Mouse (Mus musculus): ENCODE results near the gene Tbc1d16. TPM values are rescaled to one million over a fixed set of nuclear protein-coding genes. Genes with fewer than 3 reads are reported as not detected.
"Not testable (repeated sequence)": the region's sequence is repeated elsewhere in the genome, so short reads cannot be mapped to it uniquely, and the experiment has no call there.

Tbc1d16 gene
- 15.6 and 19.1 TPM in 2 replicates for polyA plus RNA-seq (2015; fragmentation: Nextera tagmentation; extraction: Ambion mirVana)

DNA sequence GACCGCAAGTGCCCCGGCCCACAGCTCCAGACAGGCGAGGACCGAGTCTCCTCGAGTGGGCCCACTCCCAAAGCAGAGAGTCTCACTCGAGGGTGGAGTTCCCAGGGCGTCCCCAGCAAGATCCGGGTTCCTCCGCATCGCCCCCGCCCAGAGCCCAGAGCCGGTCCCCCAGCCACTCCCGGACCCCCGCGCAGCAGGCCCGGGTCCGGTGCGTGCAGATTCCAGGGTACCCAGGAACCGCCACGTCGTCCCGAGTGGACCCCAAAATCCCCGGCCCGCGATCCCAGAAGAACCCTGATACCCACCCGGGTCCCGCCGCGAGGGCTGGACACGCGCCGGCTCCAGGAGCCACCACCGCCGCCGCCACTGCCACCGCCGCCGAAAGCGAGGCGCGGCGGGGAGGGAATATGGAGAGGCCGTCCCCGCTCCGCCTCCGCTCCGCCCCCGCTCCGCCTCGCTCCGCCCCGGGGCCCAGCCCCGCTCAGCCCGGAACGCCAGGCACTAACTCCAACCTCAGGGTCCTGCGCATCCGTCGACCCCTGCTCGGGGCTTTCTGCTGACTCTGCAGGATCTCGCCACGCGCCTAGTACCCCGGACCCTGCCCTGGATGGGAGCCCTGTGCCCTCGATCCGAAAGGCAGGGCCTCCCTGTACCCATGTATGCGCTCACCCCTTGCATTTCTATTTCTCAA, at the start of gene Tbc1d16, which contains the start of gene Ccdc40:
TSS of gene Tbc1d16 (minus strand) at position 409 of the 691 bp plus-strand sequence.
TSS of gene Ccdc40 (plus strand) at position 482 of the 691 bp plus-strand sequence.
- Histone ChIP-seq H3K9ac (ENCODE audit: low read length) (peak within 1 kb of the TSS; percentile 95), H3K4me1 (ENCODE audit: control insufficient read depth, insufficient read depth, low read length) (peaks cover 19% of the 10 kb centered on the region), H3K27me3 (ENCODE audit: control insufficient read depth, insufficient read depth, low read length) (peaks cover 7% of the 10 kb centered on the region; the same call in 1 of the 2 replicates), H3K9me3 (replicated peaks; ENCODE audit: control insufficient read depth, low read length) (no peaks in the 10 kb centered on the region), H3K4me3 (ENCODE audit: low read length) (peak within 1 kb of the TSS; percentile 86), H3K36me3 (ENCODE audit: control insufficient read depth, insufficient read depth) (no peaks in the 10 kb centered on the region), H3K27ac (ENCODE audit: low read length) (peak within 1 kb of the TSS; percentile 70), H3K4me2 (ENCODE audit: low read depth, low read length) (peak within 1 kb of the TSS; percentile 96)
- peak; percentile 92 for ATAC-seq (replicated peaks; ENCODE audit: extremely low read depth, insufficient read depth, low FRiP score)
- WGBS = 1% methylated on average over 62 of the region's 66 CpGs

DNA sequence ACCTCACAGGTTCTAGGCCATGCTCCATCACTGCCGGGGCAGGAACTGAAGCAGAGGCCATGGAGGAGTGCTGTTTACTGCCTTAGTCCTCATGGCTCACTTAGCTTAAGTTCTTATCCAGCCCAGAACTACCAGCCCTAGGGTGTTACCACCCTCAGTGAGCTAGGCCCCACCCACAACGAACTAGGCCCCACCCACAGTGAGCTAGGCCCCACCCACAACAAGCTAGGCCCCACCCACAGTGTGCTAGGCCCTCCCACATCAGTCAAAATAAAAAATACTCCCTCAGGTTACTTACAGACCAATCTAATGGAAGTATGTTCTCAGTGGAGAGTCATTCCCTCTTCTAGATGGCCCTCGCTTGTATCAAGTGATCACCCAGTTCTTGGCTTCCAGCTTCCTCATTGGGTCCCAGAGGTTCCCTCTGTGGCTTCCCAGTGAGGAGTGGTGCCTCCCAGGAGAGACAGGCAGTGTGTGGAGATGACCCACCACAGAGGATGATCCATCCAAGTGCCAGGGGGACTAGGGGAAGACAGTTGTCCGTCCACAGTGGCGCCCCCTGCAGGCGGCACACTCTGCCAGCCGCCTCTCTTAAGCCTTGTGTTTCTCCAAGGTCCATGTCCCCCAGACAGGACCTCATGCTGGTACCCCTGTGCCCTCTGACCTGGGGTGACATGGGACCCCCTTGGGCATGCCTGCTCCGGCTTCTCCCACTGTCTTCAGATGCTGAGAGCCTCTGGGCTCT, 45.1 kb upstream of the Tbc1d16 start:
- no peak for ATAC-seq (replicated peaks; ENCODE audit: extremely low read depth, insufficient read depth, low FRiP score)
- WGBS = 85% methylated on average over 8 of the region's 8 CpGs

DNA sequence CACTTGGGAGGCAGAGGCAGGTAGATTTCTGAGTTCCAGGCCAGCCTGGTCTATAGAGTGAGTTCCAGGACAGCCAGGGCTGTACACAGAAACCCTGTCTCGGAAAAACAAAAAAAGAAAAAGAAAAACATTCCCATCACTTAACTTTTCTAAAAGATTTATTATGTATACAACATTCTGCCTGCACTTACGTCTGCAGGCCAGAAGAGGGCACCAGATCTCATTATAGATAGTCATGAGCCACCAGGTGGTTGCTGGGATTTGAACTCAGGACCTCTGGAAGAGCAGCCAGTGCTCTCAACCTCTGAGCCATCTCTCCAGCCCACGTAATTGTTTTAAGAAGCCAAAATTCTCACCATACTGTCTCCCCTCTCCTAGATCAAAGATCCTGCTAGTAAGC, 44.2 kb upstream of the Tbc1d16 start:
- not testable (repeated sequence) for H3K4me2 ChIP-seq (ENCODE audit: low read depth, low read length); ATAC-seq (replicated peaks; ENCODE audit: extremely low read depth, insufficient read depth, low FRiP score); H3K27me3 ChIP-seq (ENCODE audit: control insufficient read depth, insufficient read depth, low read length); H3K9ac ChIP-seq (ENCODE audit: low read length); H3K27ac ChIP-seq (ENCODE audit: low read length); H3K4me3 ChIP-seq (ENCODE audit: low read length); H3K4me1 ChIP-seq (ENCODE audit: control insufficient read depth, insufficient read depth, low read length); H3K9me3 ChIP-seq (replicated peaks; ENCODE audit: control insufficient read depth, low read length)
- 76% methylated on average over 3 of the region's 3 CpGs for WGBS
- peaks cover 41% of the 10 kb centered on the region for H3K36me3 ChIP-seq (ENCODE audit: control insufficient read depth, insufficient read depth)

More for the DNA sequence above, 45.1 kb upstream of the Tbc1d16 start:
- no peaks in the 10 kb centered on the region for H3K27me3 ChIP-seq (ENCODE audit: control insufficient read depth, insufficient read depth, low read length)
- H3K36me3 ChIP-seq (ENCODE audit: control insufficient read depth, insufficient read depth) = peaks cover 41% of the 10 kb centered on the region
- H3K4me1 ChIP-seq (ENCODE audit: control insufficient read depth, insufficient read depth, low read length) = 0 out of 2 replicates have a peak, but pooled peaks cover 1% of the 10 kb centered on the region
- no peaks in the 10 kb centered on the region for H3K9me3 ChIP-seq (replicated peaks; ENCODE audit: control insufficient read depth, low read length)
- H3K4me3 ChIP-seq (ENCODE audit: low read length) = no peak overlapping the region
- H3K4me2 ChIP-seq (ENCODE audit: low read depth, low read length) = no peak overlapping the region
- H3K9ac ChIP-seq (ENCODE audit: low read length) = no peak overlapping the region
- no peak overlapping the region for H3K27ac ChIP-seq (ENCODE audit: low read length)

DNA sequence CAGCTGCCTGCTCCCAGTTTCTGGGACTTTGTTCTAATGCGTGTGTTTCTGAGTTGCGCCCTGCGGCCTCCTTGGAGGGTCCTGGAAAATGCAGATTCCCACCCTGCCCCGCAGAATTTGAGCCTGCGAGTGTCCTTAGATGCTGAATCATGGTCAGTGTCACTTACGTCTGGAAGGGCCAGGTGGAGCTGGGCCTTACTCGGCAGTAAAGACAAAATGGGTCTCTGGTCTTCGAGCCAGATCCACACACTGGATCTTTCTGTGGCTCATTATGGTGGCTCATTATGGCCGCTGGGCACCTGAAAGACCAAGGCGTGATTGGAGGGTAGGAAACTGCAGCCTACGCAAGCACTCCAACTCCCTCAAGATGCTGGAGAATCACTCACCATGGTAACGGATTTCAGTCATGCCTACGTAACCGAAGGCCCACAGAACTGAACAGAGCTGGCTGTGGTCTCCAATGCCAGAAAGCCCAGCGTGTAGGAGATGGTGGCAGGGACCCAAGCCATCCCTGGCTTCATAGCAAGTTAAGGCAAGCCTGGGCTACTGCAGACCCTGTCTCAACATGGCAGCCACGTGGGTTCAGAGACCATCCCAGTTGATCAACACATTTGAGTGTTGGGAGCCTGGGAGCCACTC, 40.4 kb upstream of the Tbc1d16 start:
- Histone ChIP-seq H3K4me3 (ENCODE audit: low read length) (peak overlapping the region; percentile 65), H3K9ac (ENCODE audit: low read length) (peak overlapping the region; percentile 82), H3K9me3 (replicated peaks; ENCODE audit: control insufficient read depth, low read length) (no peaks in the 10 kb centered on the region), H3K36me3 (ENCODE audit: control insufficient read depth, insufficient read depth) (peaks cover 14% of the 10 kb centered on the region), H3K27me3 (ENCODE audit: control insufficient read depth, insufficient read depth, low read length) (no peaks in the 10 kb centered on the region), H3K4me2 (ENCODE audit: low read depth, low read length) (peak overlapping the region; percentile 87), H3K4me1 (ENCODE audit: control insufficient read depth, insufficient read depth, low read length) (peaks cover 6% of the 10 kb centered on the region; the same call in 1 of the 2 replicates), H3K27ac (ENCODE audit: low read length) (no peak overlapping the region)
- ATAC-seq (replicated peaks; ENCODE audit: extremely low read depth, insufficient read depth, low FRiP score) = no peak
- 84% methylated on average over 16 of the region's 16 CpGs for WGBS

DNA sequence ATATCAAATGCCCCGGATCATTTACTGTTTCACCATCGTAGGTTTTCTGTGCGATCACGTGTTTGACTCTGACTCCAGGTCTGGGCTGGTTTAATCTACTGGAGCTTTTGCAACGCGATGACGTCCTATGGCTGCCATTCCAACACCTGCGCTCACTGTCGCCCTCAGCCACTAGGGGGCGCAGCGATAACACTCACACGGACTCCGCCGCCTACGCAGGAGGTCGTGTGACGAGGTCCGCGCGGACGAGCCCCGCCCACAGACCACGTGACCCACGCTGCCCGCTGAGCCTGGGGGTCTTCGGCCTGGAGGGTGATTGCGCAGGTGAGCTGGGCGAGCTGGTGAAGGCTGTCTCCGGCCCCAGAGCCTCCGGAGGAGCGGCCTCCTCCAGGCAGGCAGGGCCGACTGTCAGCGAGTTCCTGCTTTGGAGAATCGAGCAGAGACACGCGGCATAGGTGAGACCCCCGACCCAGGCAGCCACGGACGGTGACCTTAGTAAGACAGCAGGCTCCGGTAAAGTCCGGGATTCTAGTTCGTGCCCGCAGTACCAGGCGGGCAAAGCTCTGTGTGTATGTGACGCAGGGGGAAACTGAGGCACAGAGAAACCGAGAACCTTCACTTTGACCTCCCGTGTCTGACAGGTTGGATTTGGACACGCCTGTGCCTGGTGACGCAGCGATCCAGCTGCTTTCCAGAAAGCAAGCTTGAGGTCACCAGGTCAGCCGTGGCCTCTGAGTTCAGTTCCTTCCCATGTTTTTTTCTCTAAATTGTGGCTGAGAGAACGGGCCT, 39.7 kb upstream of the Tbc1d16 start, which contains the start of gene Gaa:
TSS of gene Gaa (plus strand) at position 120 of the 789 bp plus-strand sequence.
- peak within 1 kb of the TSS; percentile 11; the same call in 1 of the 2 replicates for H3K27ac ChIP-seq (ENCODE audit: low read length)
- 3% methylated on average over 52 of the region's 52 CpGs for WGBS
- peak; percentile 83 for ATAC-seq (replicated peaks; ENCODE audit: extremely low read depth, insufficient read depth, low FRiP score)

DNA sequence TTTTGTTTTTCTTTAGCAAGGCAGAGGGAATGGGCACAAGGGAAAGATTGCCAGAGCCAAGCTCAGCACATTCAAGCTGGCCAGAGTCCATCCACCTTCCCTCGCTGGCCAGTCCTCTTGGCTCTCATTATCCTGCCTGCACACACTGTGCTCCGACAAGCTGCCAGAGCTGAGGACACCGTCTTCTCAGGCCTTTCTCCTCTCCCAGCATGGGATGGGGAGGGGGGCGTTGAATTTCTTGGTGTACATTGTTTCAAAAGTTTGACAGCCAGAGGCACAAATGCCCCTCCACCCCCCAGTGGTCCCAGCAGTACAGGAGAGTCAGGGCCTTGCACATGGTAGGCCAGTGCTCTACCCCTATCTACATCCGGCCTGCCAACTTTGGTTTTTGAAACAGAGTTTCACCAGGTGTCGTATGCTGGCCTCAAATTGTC, 39.0 kb upstream of the Tbc1d16 start:
- H3K9ac ChIP-seq (ENCODE audit: low read length) = no peak overlapping the region; the same call in 1 of the 2 replicates

More for the DNA sequence above, 39.7 kb upstream of the Tbc1d16 start, which contains the start of gene Gaa:
- H3K9me3 ChIP-seq (replicated peaks; ENCODE audit: control insufficient read depth, low read length) = no peaks in the 10 kb centered on the region
- H3K4me2 ChIP-seq (ENCODE audit: low read depth, low read length) = peak within 1 kb of the TSS; percentile 87
- peak within 1 kb of the TSS; percentile 65 for H3K4me3 ChIP-seq (ENCODE audit: low read length)
- H3K4me1 ChIP-seq (ENCODE audit: control insufficient read depth, insufficient read depth, low read length) = peaks cover 6% of the 10 kb centered on the region; the same call in 1 of the 2 replicates
- no peaks in the 10 kb centered on the region for H3K27me3 ChIP-seq (ENCODE audit: control insufficient read depth, insufficient read depth, low read length)
- H3K9ac ChIP-seq (ENCODE audit: low read length) = peak within 1 kb of the TSS; percentile 82
- H3K36me3 ChIP-seq (ENCODE audit: control insufficient read depth, insufficient read depth) = peaks cover 7% of the 10 kb centered on the region

DNA sequence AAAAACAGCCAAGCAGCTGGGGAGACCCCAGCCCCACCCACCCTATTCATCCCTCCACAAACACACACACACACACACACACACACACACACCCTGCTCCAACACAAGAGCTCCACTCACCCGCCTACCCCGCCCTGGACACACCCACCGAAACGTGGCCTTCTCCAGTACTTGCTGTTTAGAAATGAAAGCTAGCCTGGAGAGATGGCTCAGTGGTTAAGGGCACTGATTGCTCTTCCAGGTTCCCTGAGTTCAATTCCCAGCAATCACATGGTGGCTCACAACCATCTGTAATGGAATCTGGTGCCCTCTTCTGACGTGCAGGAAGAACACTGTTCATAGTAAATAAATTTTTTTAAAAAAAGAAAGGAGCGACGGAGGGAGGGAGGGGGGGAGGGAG, 37.5 kb upstream of the Tbc1d16 start:
- ATAC-seq (replicated peaks; ENCODE audit: extremely low read depth, insufficient read depth, low FRiP score) = no peak
- WGBS = 80% methylated on average over 7 of the region's 7 CpGs
- Histone ChIP-seq H3K9me3 (replicated peaks; ENCODE audit: control insufficient read depth, low read length) (no peaks in the 10 kb centered on the region), H3K4me1 (ENCODE audit: control insufficient read depth, insufficient read depth, low read length) (peaks cover 6% of the 10 kb centered on the region; the same call in 1 of the 2 replicates), H3K4me2 (ENCODE audit: low read depth, low read length) (no peak overlapping the region), H3K27me3 (ENCODE audit: control insufficient read depth, insufficient read depth, low read length) (no peaks in the 10 kb centered on the region), H3K4me3 (ENCODE audit: low read length) (no peak overlapping the region), H3K27ac (ENCODE audit: low read length) (no peak overlapping the region), H3K36me3 (ENCODE audit: control insufficient read depth, insufficient read depth) (0 out of 2 replicates have a peak, but pooled peaks cover 3% of the 10 kb centered on the region), H3K9ac (ENCODE audit: low read length) (no peak overlapping the region)

More for the DNA sequence above, 39.0 kb upstream of the Tbc1d16 start:
- ATAC-seq (replicated peaks; ENCODE audit: extremely low read depth, insufficient read depth, low FRiP score) = no peak
- Histone ChIP-seq H3K9me3 (replicated peaks; ENCODE audit: control insufficient read depth, low read length) (no peaks in the 10 kb centered on the region), H3K4me1 (ENCODE audit: control insufficient read depth, insufficient read depth, low read length) (peaks cover 6% of the 10 kb centered on the region; the same call in 1 of the 2 replicates), H3K4me2 (ENCODE audit: low read depth, low read length) (peak overlapping the region; percentile 87), H3K27me3 (ENCODE audit: control insufficient read depth, insufficient read depth, low read length) (no peaks in the 10 kb centered on the region), H3K27ac (ENCODE audit: low read length) (no peak overlapping the region), H3K4me3 (ENCODE audit: low read length) (peak overlapping the region; percentile 65; the same call in 1 of the 2 replicates), H3K36me3 (ENCODE audit: control insufficient read depth, insufficient read depth) (0 out of 2 replicates have a peak, but pooled peaks cover 4% of the 10 kb centered on the region)
- WGBS = 45% methylated on average over 6 of the region's 6 CpGs

DNA sequence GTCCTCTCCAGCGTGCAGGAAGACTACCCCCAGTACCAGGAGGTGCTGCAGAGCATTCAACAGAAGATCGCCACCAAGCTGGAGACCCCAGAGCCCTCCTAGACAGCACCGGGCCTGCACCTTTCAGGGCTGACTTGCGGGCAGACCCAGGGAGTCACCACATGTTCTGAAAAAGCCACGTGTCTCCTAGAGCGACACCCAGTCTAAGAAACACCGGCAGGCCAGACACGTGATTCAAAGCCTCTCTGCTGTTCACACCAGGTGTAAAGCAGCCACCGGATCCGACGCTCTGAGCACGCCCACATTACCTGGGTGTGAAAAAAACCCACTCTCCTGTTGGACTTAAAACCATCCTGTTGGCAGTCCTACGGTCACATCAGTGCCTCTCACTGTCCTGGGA, 36.1 kb upstream of the Tbc1d16 start:
- 88% methylated on average over 13 of the region's 13 CpGs for WGBS
- no peak for ATAC-seq (replicated peaks; ENCODE audit: extremely low read depth, insufficient read depth, low FRiP score)

More for the DNA sequence above, 36.1 kb upstream of the Tbc1d16 start:
- Histone ChIP-seq H3K4me1 (ENCODE audit: control insufficient read depth, insufficient read depth, low read length) (peaks cover 6% of the 10 kb centered on the region; the same call in 1 of the 2 replicates), H3K4me3 (ENCODE audit: low read length) (no peak overlapping the region), H3K36me3 (ENCODE audit: control insufficient read depth, insufficient read depth) (no peaks in the 10 kb centered on the region), H3K9me3 (replicated peaks; ENCODE audit: control insufficient read depth, low read length) (no peaks in the 10 kb centered on the region), H3K4me2 (ENCODE audit: low read depth, low read length) (no peak overlapping the region), H3K9ac (ENCODE audit: low read length) (no peak overlapping the region), H3K27me3 (ENCODE audit: control insufficient read depth, insufficient read depth, low read length) (no peaks in the 10 kb centered on the region), H3K27ac (ENCODE audit: low read length) (no peak overlapping the region)

Measured in heart, embryonic 16.5 days (tissue).